Mouse (Mus musculus) CD4-positive, CD25-positive, alpha-beta regulatory T cell (primary cell): ENCODE results near the gene Nme2. TPM values are rescaled to one million over a fixed set of nuclear protein-coding genes. Genes with fewer than 3 reads are reported as not detected.

ENCODE experiments used
- polyA plus RNA-seq: library from polyadenylated mRNA; unstranded; fragments of 100-300 nt; shearing (Covaris generic); gene quantifications from one replicate; pipeline ENCODE4 v1.2.1, GENCODE M21; 2017

The Nme2 gene
- polyA plus RNA-seq: 115 TPM

GRCm38 (mm10) chr11:93956159-93956558, at the start of gene Nme2:
Nme2 (minus strand) TSS chr11:93956259.

GRCm38 (mm10) chr11:93995720-93996305, 39.8 kb upstream of the Nme2 start, which contains the start of gene Spag9:
Spag9 (plus strand) TSS chr11:93996091.

GRCm38 (mm10) chr11:93968005-93968847, 12.2 kb upstream of the Nme2 start, which contains the start of the genes Gm20390 and Nme1:
Gm20390 (minus strand) TSS chr11:93968293.
Nme1 (minus strand) TSS chr11:93968521.

Other genes with a start within 250 kb of the Nme2 start
- 64.9 TPM for gene Utp18, start 70.5 kb downstream of the Nme2 start, polyA plus RNA-seq
- gene Mbtd1, start 70.4 kb downstream of the Nme2 start, polyA plus RNA-seq: 30.8 TPM
- gene Gm20390, start 12.0 kb upstream of the Nme2 start, polyA plus RNA-seq: 226 TPM
- gene Nme1, start 12.3 kb upstream of the Nme2 start, polyA plus RNA-seq: 103 TPM
- 53.2 TPM for gene Spag9, start 39.8 kb upstream of the Nme2 start, polyA plus RNA-seq